Mouse (Mus musculus) urinary bladder, postnatal 10 days (tissue): ENCODE measurements around the gene Rad23b.
"Not testable (repeated sequence)": the region's sequence is repeated elsewhere in the genome, so short reads cannot be mapped to it uniquely, and the experiment has no call there.

ENCODE experiments used
- DNase-seq: peaks from one replicate; pipeline ENCODE4 v3.0.0; 2022; ENCODE audit warnings: low spot score

Gene Rad23b

DNA sequence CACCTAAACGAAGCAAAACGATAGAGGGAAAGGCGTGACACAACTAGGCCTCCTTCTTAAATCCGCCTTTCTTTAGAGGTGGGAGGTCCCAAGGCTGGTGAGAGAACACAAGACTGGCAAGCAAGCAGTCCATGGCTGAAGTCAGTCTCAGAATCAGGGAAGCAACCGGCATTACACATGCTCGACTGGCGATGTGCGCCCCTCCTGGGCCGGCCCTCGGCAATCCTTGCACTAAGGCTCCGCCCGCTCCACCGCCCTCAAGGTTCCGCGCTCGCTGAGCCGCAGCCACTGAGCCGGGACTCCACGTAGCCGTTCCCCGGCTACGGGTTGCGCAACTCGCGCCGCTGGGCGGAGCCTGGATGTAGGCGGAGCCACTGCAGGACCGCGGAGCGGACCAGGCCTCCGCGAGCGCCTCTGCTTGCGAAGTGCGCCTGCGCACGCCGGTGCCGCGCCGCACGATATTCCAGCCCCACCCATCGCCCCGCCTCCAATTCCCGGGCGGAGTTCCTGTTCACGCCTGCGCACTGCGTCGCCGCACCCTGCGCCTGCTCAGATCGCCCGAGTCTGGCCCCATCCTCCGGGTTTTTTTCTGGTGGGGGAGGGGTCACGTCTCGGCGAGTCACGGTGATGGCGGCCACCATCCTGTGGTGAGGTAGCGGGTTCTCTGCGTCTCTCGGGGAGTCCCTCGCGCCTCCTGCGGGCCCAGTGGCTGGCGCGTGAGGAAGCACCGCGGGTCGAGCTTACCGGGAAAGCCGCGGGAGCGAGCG is at the start of gene Rad23b:
Gene Rad23b (plus strand): TSS at position 592 of the 767 bp plus-strand sequence.
- DNase-seq, result peak; percentile 100

DNA sequence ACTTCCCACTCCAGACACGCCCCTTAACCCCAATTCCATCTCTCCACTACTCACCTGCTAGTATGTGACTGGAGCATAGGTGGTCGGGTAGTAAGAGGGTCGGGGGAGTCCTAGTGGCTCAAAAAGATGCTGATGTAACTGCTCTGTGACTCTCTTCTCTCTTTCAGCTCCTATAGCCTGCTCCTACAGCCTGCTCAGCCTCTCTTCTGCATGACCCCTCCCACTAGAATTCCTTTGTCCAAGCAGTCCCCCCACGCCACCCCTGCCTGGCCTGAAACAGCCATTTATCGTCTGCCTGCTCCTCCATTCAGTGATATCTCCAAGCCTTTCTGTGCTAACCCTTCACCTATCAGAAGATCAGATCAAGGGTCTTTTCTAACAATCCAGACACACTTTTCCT is 45.7 kb upstream of the Rad23b start:
- DNase-seq, result no peak

DNA sequence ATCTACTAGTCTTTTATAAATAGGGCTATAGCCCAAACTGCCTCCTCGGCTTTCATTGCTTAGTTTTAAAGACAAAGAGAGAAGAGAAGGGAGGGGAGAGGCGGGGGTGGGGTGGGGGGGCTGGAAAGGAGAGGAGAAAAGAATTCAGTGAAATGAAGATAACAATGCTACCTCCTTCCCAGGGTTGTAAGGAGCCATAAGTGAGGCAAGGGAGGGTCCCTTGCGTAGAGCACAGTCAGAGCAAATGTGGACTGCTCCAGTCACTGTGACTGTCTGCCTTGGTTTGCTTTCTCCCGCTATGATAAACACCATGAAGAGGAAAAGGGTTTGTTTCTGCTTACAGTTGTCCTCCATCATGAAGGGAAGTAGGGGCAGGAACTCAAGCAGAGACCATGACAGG is 43.2 kb upstream of the Rad23b start:
- no peak for DNase-seq

DNA sequence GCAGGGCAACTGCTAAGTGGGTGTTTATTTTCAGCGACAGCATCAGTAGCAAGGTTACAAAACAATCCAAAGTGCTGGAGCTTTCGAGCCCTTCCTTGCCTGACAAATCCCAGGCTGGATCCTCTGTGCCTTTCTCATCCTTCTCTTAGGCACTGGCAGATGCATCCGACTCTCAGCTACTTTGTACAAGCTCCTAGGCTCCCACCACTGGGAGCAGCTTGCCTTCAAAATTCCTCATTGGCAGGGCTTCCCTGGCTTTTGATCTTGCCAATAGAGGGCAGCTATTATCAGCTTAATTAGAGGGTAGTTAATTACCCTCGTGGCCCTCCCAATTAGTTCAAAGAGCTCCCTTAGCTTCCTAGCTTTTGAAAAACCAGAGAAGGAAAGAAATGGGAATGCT is 33.1 kb upstream of the Rad23b start:
- DNase-seq, result no peak

DNA sequence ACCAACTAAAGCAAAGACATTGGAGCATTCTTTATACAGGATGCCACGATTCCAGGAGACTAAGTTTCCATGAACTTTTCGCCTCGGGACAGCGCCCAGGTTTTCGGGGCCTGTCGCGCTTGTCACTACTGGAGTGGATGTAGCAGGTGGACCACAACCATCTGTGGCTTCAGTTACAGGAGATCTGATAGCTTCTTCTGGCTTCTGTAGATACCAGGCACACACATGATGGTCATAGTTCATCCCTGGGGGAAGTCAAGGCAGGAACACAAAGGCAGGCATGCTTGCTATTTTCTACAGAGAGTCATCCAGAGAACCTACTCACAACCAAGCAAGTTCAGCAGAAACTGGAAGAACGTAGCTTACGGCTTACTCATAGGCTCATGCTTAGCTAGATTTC is 31.5 kb upstream of the Rad23b start:
- not testable (repeated sequence) for DNase-seq

DNA sequence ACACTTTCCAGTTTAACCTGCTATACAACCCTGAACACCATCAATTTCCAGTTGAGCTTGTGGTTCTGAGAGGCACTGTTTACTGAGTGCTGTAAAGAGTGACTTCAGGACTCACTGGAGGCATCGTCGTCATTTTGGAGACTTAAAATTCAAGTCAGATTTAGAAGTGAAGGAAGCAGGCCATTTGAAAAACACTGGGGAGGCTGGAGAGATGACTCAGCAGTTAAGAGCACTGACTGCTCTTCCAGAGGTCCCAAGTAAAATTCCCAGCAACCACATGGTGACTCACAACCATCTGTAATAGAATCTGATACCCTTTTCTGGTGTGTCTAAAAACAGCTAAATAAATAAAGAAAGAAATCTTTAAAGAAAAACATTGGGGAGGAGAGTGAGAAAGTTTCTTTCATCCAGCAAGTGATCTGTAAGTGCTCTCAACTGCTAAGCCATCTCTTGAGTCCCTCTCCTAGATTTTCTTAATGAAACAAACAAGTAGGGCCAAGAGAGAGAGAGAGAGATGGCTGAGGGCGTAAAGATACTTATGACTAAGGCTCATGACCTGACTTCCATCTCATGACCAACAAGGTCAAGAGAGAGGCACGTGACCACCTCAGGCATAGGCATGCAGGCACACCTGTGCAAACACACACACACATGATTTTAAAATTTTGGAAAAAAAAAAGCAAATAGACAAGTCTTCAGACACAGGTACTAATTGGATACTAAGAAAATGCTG is 23.9 kb upstream of the Rad23b start:
- DNase-seq, result no peak

DNA sequence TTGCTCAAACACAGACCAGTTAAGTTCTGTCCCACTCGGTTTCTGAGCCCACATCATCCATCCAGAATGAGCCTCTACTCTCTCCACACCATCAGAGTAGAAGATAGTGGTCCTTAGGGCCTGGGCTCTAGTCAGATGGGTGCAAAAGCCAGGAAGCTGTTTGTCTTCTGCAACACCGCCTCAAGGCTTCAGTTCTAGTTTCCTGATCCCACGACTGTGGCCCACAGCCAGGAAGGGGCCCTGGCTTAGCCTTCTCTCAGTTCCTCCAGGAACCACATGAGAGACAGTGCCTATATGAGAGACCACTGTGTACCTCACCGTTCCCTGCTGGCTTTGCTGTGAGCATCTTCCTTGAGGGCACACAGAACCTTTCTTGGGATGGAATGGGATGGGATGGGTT is 22.3 kb upstream of the Rad23b start:
- DNase-seq, result no peak

DNA sequence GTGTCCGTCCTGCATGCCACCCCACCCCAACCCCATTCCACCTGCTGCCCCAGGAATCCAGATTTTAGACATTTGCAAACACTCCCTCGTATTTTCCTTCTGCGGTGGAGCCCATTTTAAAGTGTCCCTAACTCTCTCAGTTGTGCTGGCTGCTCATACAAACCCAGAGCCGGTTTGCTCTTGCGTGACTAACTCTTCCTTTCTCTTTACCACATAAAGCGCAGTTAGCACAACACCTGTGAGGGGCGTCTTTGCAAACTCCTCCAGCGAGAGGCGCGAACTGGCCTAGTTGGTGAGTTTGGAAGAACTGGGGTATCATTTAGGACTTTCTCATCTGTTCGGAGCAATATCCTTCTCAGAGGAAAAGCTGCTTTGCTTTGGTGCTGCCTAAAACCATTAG is 21.4 kb upstream of the Rad23b start:
- DNase-seq, result no peak

DNA sequence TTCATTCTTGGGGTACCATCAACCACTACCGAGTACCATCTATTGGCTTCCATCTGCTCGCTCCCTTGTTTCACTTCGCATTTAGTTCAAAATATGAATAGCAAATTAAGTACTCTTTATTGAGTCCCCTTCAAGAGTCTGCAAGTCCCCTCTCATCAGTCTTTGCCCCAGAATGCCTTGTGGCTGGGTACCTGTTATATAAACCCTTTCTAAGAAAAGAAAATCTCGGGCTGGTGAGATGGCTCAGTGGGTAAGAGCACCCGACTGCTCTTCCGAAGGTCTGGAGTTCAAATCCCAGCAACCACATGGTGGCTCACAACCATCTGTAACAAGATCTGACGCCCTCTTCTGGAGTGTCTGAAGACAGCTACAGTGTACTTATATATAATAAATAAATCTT is 20.9 kb upstream of the Rad23b start:
- DNase-seq, result not testable (repeated sequence)

DNA sequence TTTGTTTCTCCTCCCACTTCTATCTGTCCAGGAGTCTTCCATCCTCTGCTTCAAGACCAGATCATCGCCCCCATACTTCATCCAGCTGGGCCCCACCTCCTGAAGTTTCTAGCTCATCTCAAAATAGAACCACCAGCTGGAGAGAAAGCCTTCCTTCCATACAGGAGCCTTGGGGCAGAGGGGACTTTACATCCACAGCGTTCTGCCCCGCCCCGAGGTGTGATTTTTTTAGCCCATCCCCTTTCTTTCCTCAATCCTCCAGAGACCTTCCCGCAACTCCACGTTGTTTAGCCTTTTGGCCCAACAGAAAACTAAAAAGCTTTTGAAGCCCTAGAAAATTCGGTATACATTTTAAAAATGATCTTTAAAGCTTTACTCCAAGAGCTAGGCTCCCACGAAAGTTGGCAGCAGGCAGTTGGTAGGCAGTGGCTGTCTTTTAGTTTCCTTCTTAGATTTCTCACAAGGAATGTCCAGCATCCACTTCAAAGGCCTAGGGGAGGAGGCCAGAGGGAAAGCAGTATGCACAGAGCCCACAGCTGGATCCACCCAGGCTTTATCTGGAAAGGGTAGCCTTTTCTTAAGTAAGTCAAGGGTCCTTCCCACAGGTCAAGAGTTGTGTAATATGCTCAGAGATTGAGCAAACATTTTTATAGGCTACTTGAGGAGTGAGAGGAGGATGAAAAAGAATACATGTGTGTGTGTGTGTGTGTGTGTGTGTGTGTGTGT is 20.1 kb upstream of the Rad23b start:
- DNase-seq, result no peak

DNA sequence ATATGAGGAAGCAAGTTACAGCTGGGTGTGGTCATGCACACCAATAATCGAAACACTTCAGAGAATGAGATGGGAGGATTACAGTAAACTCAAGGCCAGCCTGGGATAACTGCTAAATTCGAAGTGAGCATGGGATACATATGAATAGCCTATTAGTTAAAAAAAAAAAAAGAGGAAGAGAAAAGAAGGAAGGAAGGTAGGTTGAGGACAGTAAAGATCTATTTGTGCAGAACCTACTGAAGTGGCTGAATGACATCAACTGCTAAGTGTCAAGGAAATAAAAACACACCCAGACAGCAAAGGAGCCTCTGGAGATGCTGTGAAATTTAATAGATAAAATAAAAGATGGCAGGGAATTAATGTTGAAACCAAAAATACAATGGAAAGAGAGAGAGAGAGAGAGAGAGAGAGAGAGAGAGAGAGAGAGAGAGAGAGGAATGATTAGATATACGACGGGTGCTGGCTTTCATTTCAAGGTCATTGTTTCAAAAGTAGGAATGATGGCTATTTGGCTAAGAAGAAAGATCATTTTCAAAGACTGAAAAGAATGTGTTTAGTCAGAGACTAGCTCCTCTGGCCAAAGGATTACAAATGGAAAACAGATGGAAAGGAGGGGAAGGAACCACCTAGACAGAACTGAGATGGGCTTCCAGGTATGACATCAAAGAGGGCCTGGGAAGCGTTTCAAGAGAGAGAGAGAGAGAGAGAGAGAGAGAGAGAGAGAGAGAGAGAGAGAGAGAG is 14.6 kb upstream of the Rad23b start:
- DNase-seq, result no peak

DNA sequence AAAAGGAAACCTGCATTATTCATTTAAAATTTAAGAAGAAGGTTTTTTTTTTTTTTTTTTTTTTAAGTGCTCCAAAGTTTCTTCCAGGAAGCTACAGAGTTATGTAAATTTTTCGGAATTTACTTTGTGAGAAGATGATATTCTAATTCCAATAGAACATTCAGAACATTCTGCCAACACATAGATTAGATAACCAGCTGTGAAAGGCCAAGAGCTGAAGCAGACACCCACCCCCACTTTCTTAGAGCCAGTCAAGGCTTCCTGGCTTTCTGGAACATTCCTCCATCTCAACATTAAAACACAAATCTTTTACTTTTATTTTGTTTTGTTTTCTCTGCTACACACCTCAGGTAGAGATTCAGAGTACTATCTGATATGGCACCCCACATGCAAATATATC is 10.9 kb upstream of the Rad23b start:
- no peak for DNase-seq

DNA sequence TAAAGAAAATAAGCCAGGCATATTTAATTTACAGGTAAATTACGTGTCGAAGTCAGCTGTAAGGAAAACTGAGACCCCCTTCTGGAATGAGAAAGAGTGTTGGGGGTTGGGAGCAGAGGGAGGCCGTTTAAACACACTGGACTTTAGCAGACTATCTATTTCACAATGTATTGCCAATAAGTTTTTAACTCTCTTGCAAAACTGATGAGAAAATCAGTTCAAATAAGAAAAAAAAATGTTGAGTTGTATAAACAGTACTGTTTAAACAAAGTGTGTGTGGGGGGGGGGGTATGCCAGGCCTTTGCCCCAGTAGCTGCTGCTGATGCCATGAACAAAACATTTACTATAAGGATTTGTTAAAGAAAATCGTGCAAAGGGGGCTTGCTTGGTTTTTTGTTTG is 10.5 kb upstream of the Rad23b start:
- DNase-seq, result no peak

DNA sequence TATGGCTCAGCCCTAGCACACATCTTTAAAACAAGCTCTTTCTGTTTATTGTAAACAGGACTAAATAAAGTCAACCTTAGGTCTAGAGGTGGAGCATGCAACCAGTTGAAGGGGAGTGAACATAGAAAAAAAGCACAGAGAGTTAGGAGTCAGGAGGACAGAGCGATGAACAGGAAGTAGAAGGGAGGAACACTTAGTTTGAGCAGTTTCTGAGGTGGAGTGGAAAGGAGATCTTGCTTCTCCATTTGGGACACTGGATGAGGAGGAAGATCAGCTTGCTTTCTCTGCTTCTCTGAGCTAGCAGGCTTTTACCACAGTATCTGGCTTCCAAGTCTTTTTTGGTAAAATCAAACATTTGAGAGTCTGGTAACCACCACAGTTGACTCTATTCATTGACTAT is 8.0 kb upstream of the Rad23b start:
- no peak for DNase-seq

DNA sequence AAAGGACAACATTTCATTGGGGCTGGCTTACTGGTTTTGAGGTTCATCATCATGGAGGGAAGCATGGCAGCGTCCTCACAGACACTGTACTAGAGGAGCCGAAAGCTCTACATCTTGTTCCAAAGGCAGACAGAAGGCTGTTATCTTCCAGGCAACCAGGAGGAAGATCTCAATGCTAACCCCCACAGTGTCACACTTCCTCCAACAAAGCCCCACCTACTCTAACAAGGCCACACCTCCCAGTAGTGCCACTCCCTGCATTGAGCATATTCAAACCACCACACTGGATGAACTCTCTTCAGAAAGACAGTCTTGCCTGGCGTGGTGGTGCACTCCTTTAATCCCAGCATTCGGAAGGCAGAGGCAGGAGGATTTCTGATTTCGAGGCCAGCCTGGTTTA is 7.2 kb upstream of the Rad23b start:
- DNase-seq, result no peak

DNA sequence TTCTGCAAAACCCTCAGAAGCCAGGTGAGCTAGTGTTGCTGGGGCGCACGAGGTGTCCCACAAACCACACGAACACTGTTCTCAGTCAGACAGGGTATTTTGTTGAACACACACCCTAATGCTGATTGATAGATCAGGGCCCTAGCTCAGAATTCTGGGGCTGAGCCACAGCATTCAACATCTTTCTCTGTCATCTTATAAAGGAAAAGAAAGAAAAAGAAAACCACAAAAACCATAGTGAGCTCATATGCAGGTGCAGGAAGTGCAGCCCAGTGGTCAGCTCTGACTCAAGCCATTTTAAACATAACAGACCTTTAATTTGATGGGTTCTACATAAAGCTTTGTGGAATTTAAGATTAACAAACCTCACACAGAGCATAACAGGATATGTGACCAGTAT is 6.6 kb upstream of the Rad23b start:
- no peak for DNase-seq

DNA sequence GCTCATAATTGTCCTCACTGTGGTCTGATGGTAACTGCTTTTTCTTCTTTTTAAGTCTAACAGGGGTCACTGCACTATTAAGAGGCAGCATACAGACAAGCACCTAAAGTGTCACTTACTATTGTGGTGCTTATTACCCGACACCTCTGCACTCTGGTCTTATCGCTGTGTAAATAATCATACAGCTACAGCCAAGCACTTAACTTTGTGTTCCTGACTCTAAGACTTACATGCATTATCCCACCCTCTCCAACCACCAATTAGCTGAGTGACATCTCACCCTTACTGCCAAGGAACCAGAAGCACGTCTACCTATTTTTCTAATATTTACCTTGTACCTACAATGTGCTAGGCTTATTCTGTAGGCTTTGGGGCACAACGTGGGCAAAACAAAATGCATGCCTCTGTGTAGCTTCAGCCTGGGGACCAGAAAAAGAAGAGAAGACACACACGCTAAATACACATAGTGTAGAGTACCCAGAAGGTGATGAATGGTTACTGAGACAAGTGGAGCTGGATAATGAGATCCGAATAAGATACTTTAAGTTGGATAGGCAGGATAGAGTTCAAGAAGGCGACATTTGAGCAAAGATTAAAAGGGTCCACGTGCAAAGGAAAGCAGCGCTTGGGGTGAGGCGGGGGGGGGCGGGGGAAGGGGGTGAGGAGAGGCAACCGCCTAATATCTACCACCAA is 938 bp upstream of the Rad23b start:
- DNase-seq, result no peak

DNA sequence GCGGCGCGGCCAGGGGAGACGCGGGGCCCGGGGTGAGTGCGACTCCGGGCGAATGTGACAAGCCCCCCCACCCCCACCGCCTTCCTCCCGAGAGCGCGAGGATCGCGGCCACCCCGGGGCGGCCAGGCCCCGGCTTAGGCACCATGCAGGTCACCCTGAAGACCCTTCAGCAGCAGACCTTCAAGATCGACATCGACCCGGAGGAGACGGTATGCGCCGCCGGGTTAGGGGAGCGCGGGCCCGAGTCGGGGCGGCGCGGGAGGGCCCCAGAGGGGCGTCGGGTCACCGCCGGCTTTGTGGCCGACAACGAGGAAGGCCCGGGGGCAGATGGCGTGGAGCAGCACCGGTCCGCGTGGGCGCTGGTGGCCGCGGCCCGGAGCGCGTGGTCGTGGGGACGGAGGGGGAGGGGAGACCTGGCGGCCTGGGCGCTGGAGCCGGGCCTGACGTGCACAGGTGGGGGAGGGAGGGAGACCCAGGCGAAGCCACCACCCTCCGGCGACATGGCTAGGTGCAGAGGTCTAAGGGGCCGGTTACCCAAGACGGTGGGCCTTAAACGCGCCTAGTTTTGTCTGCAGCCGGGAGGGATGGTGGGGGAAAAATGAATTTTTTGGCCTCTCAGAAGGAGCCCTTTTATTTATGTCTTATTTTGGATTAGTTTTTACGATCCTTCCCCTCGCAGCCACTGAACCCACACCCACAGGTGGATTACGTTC is 532 bp downstream of the Rad23b start:
- DNase-seq, result no peak

DNA sequence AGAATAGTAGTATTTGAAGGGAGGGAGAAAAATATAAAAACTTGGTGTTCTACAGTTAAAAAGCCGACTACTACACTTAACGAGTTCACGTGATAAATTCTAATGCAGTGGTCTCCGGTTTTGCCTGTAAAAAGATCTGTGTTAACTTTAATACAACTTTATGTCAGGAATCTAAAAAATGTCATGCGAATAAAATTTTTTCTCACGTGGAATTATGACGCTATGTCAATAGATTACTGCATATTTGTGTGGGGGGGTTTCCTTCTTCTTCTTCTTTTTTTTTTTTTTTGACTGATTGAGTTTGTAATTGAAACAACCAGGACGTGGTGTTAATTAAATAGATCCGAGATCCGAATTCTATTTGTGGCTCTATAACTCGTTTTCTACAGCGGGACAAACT is 1.2 kb downstream of the Rad23b start:
- DNase-seq, result no peak

DNA sequence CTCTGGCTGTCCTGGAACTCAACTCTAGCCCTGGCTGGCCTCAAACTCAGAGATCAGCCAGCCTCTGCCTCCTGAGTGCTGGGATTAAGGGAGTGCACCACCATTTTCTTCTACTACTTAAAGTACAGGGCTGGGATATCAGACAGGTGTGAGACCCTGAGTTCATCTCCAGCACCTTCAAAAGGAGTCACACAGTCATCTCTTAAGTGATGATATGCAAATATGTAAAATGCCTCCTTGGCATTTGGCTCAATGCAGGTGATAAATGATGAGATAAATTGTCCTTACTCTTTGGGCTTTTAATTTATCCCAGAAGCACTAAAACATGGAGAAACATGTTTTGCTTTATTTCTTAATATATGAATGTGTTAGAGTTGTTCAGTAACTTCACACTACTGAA is 2.0 kb downstream of the Rad23b start:
- DNase-seq, result no peak

DNA sequence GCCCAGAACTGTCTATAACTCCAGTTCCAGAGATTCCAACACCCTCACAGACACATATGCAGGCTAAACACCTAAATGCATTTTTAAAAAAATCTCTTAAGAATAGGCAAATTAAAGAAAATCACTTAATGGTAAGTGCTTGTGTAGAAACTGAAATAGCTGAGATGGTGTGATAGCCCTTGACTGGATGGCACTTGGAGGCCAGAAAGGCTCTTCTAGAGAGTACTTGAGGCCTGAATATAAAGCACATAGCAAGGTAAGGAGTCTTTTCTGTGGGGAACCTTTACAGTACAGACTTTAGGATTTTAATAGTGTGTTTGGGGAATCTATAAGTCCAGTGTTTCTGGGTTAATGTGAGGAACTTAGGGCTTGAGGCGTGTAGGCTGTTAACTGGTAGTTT is 4.2 kb downstream of the Rad23b start:
- DNase-seq, result no peak
